Mouse (Mus musculus) megakaryocyte, adult 5-6 weeks (primary cell): ENCODE results near the gene Atxn7l3. TPM values are rescaled to one million over a fixed set of nuclear protein-coding genes. Genes with fewer than 3 reads are reported as not detected.

Experiments used
- ATAC-seq: 2 replicates; pipeline ENCODE4 v1.8.0; 2016; ENCODE audit warnings: mild to moderate bottlenecking, inconsistent platforms; ENCODE audit not compliant: poor library complexity, severe bottlenecking
- total RNA-seq, 2 experiments: library from RNA; stranded (forward) in 1 of 2; stranded (reverse) in 1 of 2; fragments of 153-499, 151-499 nt in 1 of 2; fragments of 221-1000, 200-1000 nt in 1 of 2; gene quantifications; 2 replicates each; pipeline versions ENCODE4 v1.2.3 to v1.2.4; 2015 to 2017

Atxn7l3 gene
- total RNA-seq, 2 experiments from 2014 or later, result 25.7 to 26.9 TPM

DNA sequence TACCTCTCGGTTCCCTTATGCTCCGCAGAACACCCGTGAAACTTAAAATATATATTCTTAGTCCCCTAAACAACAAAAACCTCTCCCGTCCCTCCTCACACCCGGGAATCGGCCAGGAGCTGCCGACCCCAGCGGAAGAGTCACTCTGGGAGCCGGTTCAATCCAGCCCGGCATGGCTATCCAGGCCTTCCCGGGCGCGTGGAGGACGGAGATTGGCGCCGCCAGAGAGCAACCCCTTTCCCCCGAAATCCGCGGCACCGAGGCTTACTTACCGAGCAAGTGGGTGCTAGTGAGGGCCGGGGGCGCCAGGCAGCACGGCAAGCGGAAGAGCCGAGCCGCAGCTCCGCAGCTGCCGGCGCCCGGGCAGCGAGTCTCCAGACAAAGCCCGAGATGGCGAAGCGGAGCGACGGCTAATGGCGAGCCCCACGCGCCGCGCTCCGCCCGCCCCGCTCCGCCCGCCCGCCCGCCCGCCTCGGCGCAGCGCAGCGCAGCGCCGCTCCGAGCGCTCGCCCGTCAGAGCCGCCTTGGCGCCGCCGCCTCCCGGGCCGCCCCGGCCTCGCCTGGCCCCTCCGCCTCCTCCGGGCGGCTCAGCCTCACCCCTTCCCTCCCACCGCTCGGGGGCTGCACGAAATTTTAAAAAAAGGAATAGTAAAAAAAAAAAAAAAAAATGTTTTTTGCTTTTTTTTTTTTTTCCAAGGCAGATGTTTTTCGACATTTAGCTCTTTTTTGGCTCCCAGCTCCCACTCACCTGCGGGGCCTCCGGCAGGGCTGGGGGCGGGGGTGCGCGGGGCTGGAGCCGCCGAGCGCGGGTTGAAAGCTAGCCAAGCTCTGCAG is 22.4 kb upstream of the Atxn7l3 start:
- ATAC-seq, result 0 out of 2 replicates have a peak, but pooled peaks have one; percentile 1

DNA sequence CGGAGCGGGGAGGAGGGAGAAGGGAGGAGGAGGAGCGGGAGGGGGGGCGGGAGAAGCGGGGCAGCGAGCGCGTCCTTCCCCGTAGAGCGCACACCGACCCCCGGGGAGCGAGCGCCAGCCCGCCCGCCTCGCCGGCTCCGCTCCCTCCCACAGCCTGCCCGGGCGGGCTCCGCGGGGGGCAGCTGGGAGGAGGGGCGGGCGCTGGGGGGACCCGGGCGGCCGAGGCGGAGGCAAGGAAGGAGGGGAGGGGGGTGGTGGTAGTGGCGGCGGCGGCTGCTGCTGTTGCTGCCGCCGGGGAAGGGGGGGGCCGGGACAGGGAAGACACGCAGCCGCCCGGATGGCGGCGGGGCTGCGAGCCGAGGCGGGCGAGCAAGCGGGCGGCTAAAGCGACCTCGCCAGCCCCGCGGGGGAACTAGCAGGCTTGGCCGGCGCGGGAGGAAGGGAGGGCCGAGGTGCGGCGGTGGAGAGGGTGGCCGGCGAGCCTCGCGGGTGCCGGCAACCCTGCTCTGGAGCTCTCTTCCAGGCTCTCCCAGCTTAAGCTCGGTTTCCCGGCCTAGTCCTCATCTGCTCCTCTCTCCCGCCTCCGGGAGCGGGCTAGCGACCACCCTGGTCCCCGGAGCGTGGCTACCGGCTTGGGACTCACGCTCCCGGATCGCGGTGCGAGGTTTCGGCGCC is 21.6 kb upstream of the Atxn7l3 start:
- peak; percentile 9 for ATAC-seq

DNA sequence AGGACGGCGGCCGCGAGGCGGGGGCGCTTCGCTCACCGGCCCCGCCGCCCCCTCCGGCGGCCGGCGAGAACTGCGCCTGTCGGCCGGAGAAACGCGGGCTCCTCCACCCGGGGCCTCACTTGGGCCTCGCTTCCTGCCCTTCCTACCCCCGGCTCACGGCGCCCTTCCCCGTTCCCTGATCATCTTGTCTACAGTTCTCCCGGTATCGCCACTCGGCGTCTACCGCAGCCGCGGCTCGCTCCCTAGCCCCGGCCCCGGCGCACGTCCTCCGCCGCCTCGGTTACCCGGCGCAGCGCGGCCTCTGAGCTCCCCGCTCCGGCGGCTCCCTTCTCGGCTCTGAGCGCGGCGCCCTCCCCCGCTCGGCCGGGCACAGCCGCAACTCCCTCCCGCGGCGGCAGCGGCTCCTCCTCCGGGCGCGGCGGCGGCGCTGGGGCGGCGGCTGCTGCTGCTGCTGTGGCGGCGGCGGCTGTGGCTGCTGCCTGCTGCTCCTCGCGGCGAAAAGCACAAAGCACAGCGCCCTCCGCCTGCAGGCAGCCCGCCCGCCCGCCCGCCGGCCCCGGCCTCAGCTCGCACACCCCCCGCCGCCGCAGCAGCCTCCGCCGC is 21.0 kb upstream of the Atxn7l3 start:
- ATAC-seq, result peak; percentile 25

DNA sequence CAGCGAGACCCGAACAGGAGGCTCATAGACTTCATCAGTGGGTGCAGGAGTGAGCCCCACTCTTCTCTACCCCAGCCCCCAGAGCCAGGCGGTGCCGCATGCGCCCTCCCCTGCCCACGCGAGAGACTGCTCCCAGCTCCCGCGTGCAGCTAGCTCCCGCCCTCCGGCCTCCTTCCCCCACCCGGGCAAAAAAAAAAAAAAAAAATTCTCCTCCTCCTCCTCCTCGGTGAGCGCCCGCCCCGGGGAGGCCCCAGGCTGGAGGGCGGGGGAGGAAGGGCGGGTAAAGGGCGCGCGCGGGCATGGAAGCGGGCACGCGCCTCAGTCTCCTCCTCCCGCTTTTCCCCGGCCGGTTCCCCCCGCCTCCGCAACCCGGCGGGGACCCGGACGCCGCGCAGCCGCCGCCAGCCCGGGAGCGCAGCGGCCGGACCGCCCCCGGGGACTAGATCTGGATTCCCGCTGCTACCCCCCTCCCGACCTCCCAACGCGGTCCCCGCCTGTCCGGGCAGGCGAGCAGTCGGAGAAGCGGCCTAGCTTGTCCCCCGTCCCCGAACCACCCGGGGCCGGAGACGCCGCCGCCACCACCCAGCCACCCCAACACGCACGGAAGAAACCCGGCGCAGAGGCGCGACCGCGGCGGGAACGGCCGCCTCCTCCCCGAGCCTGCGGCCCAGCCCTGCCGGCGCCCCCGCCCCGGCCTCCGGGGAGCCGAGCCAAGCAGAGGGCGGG is 20.3 kb upstream of the Atxn7l3 start:
- peak; percentile 61 for ATAC-seq

DNA sequence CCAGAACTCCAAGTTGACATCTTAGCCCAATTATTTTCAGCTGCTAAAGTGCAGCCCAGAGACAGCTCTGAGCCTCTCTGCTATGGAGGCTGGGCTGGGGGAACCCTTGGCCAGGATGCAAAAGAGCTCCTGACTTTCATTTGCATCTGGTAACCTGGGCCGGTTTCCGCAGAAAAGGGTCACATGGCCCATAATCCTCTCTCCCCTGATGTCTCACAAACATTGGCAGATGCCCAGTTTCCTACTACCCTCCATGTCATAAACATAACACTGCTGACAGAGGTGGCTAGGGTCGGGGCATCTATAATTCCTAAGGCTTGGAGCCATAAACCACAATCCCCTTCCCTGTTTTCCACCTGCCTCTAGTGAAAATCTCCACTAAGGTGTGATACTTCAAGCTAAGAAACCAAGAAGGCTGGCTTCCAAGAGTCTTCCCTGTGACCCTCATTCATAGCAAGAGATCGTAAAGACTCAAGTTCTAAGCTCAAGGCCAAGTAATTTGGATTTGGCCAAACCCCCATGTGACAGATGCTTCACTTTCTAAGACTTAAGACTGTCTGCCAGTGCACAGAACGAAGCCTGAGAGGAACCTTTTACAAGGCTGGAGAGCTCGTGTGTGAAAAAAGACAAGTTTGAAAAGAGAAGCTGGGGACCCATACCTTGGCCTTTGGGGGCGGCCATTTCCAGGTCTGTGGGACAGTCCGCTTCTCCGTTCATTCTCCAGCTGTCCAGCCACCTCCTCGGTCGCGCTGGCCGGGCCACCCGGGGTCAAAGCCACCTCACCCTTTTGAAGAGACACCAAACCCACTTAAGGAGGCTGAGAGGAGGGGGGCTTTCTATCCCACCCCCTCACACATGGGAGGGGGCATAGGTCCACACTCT is 19.5 kb upstream of the Atxn7l3 start:
- no peak for ATAC-seq

DNA sequence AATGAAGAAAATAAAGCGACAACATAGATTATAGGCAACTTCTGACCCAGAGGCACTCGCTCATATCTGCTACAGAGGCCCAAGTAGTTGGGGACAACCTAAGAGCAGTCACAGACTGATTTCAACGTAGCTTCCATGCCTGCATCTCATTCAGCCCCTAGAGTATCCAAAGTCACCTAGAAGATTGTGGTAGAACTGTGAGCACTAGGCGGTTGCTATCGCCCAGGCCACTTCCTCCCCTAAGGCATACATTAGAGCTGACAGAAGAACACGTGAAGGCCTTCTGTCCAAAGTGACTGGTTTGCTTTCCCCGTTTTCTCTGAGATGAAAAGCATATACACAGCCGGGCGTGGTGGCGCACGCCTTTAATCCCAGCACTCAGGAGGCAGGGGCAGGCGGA is 17.9 kb upstream of the Atxn7l3 start:
- ATAC-seq, result no peak

DNA sequence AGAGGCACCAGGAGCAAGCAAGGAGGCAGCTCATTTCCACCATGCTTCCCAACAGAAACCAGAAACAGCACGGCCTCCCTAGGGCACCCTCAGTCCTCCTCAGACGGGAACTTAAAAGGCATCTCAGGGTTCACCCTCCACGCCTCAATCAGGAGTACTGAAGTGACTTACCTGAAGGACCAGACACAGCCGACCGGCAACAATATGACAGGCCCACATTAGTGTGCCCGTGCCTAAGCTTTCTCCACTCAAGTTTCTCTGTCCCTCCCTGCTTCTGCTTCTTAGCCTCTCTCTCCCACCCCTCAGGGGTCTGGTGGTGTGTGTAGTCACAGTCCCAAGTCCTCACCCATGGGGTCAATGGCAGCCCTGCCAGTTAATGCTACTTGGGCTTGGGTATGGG is 16.2 kb upstream of the Atxn7l3 start:
- no peak for ATAC-seq

DNA sequence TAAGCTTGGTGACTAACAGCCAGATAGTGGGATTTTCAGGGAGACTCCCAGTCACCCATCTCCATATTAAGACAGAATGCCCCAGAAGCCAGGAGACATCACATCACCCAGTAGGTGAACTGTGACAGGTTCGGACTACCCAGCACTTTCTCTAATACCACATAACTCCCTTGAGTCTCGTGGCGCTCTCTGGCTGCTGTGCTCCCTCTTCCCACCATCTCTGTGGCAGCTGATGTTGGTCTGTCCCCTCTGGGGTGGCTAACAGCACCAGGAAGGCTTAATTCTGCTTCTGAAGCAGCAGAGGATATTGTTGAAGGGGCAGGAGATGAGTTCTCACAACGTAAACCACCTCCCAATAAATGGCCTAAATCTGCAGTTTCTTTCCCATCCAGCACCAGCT is 15.5 kb upstream of the Atxn7l3 start:
- ATAC-seq, result no peak

DNA sequence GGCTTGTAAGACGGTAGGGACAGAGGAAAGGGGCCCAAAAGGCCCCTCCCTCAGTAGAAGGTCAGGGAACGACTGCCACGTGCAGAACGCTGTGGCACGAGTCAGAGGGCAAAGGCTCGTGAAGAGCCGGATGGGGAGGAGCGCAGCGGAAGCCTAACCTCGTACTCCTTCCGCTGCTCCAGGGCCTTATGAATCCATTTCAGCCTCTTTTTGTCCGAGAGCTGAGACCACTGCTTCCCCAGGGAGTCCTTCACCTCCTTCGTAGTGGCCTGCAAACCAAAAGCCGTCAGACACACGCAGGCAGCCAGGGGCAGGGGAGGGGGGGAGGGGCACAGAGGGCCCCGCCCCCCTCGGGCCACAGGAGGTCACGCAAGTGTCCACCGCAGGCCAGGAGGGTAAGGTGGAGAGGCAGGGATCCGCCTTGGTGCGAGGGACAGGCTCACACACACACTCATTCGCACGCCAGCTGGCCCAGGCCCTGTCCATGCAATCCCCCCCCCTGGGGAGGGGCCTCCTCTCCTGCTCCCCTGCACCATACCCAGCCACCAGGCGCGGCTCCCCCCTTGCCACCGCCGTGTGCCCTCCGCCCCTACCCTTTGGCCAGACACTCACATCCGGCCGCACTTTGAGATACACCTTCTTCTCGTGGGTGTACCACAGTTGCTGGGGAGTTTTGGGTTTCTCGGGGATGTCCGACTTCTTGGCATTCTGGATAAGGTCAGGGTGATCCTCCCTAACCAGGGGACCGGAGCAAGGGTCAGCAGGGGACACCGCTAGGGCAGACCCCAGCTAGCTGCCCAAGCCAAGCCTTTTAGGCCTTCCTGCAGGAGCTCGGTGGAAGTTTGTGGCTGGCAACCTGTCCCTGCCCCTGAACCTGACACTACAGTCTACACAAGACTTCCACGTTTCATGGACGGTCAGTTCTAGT is 14.6 kb upstream of the Atxn7l3 start:
- ATAC-seq, result no peak

DNA sequence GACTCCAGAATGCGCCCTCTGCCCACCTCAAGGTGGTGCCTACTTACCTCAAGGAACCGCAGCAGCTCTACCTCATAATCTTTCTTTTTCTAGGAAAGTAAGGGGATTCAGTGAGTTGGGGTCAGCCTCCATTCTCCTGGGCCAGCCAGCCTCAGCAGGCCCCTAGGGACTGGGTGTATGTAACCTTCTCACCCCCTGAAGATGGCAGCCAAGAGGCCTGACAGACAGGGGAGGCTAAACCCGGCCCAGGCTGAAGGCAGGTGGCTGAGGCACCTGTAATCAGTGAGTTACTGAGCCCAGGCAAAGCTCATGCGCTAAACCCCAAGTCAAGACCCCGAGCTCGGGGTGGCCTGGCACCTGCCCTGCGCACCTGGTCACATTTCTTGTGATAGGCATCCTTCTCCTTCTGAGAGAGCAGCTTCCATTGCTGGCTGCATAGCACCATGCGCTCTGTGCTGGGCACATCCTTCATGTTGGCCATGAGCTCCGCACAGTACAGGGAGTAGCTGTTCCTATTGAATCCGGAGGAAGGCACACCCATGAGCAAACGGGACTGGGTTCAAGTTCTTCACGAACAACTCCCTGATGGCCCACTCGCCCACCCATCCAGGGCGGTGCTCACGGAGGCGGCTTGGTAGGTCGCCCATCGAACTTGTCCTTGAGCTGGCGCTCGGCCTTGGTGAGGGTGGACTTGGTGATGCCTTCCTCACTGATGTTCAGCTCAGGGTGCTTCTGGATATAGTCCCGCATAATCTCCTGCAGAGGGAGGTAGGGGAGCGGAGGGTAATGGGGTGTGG is 13.6 kb upstream of the Atxn7l3 start:
- ATAC-seq, result no peak

DNA sequence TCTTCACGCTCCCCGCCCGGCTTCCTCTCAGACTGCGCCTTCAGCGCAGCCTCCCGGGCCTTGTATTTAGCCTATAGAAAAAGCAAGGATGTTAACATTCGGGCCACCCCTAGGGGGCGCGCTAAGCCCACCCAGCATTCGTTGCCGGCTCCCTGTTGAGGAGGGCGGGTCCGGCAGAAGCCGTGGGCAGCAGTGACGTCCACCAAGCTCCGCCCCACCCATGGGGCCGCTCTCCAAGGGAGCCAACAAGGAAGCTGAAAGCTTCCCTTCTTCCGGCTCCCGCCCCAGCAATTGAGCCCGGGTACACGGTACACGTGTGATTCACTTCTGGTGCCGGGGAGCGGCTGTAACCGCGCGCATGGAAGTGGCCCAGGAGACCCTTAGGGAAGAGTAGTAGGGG is 12.5 kb upstream of the Atxn7l3 start:
- ATAC-seq, result peak; percentile 98

DNA sequence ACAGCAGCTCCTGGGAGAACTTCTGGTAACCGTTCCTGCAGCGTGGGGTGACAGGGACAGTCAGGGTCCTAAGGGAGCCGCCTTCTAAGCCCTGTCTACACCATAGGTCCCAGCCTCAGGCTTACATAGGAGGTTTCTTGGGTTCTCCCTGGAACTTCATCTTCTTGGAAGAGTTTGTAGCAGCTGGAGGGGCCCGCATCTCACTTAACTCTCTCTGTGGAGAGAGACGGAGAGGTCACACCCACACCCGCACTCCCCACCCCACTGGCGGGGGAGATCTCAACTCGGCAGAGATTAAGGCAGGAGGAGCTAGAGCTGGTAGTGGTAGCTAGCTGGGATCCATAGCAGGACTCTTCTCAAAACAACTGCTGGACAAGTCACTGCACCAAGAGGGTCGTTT is 11.7 kb upstream of the Atxn7l3 start:
- ATAC-seq, result no peak

DNA sequence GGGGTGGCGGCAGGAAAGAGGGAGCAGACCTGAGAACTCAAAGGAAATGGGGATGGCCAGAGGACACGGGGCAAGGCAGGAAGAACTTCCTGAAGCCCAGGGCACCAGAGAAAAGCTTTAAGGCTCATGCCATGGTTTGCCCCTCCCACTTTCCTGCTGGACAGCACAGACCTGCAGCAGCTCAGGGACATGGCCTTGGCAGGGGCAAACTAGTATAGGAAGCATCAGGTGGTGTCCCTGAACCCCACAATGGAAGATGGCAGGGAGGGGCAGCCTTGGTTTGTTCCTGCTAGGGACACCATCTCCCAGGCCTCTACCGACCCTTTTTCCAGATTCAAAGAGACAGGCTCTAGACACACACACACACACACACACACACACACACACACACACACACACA is 8.9 kb upstream of the Atxn7l3 start:
- no peak for ATAC-seq

DNA sequence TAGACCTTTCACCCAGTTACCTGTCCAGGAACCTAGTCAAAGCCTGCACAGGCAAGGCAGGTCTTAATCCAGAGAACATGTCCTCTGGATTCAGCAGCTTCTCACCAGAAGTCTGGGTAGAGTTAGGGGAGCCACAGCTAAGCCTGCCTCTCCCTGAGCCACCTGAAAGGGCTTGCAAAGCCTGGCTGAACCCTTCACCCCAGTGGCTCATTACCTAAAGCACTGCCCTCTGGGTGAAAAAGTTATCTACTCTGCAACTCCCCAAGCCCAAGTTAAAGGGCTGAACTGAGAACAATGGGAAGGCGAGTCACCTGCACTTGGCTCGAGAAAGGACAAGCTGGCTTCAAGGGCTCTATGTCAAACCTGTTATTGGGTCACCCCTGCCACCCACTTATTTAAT is 7.7 kb upstream of the Atxn7l3 start:
- no peak for ATAC-seq

DNA sequence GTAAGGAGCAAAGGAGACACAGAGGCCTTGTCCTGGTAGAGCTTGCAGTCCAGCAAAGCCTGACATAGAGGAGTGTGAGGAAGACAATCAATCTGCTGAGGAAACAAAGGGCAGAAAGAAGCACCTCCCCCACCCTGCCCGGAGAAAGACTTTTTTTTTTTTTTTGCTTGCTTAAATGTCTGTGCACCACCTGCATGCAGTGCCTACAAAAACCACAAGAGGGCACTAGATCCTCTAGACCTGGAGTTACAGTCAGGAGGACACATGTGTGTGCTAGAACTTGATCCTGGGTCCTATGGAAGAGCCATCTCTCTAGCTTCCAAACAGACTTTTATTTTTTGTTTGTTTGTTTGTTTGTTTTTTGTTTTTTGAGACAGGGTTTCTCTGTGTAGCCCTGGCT is 3.4 kb upstream of the Atxn7l3 start:
- ATAC-seq, result no peak

DNA sequence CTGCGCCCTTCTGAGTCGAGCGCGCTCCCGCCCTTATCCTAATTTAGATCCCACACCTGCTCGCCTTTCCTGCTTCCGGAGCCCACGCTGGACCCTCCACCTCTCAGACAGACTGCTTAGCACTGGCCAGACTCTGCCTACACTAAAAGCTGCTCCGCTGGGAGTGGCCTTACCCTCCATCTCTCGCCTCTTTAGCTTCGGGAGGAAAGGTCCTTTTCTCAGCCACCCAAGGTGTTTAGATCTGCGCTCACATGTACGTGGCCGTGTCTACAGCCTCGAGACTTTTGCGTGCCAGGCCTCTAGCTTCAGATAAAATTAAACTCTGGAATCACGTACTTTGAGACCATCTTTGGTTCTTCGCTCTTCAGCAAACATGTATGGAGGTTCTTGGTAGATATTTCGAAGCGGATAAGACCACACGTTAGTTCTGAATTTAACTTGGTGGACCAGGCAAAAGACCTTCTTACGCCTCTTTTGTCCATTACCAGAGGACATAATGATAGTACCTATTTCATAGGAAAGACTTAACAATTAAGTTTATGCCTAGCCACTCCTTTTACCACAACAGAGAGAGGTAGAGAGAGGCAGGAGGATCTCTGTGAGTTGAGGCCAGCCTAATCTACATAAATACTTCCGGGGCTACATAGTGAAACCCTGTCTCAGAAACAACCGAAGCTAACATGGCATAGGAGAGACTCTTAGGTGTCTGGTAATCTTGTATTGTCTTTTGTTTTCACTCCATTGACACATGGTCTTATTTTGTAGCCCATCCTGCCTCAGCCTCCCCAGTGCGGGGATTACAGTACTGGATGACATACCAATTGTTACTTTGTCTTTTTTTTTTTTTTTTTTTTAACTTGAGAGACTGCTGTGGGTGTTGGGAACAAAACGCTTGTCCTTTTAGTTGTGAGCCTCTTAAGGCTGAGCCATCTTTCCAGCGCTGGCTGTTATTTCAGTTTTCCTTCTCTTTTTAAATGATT is 1.4 kb upstream of the Atxn7l3 start:
- ATAC-seq, result no peak
